Mouse (Mus musculus) spleen, postnatal 10 days (tissue): ENCODE data around the gene Dcun1d1.

Source experiments
- DNase-seq, 2 experiments: peaks; one replicate each; pipeline ENCODE4 v3.0.0; 2021 to 2022; ENCODE audit warnings: low spot score in 2 of 2

The Dcun1d1 gene

GRCm38 (mm10) chr3:35931359-35931758, 5.9 kb downstream of the Dcun1d1 start:
- peak in 1 of 2 experiments; percentile 51 for DNase-seq

- no peak for DNase-seq
Measured at GRCm38 (mm10) chr3:35929831-35930230, 7.4 kb downstream of the Dcun1d1 start.

- DNase-seq, result no peak
Measured at GRCm38 (mm10) chr3:35929406-35929805, 7.8 kb downstream of the Dcun1d1 start.

DNA sequence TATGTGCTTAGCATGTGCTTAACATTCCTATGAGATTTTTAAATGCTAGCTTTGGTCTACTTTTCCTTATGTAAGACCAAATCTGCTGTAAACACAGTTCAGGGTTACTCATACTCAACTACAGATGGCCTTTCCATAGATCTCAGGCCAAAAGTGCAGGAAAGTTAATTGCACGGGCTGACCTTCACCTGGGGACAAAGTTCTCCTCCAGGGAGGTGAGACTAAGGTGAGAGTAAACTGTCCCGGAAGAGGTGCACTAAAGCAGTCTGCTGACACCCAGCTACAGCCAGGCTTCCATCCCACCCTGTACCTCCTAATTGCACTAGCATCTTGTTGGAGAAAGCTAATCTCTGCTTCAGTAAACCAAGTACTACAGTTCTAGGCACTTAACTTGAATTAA, 11.4 kb downstream of the Dcun1d1 start:
- DNase-seq, result no peak

- DNase-seq, result peak; percentile 42 to 72
Measured at GRCm38 (mm10) chr3:35924007-35924406, 13.2 kb downstream of the Dcun1d1 start.

GRCm38 (mm10) chr3:35923495-35923894, 13.8 kb downstream of the Dcun1d1 start:
- DNase-seq, result peak; percentile 73 to 81

DNA sequence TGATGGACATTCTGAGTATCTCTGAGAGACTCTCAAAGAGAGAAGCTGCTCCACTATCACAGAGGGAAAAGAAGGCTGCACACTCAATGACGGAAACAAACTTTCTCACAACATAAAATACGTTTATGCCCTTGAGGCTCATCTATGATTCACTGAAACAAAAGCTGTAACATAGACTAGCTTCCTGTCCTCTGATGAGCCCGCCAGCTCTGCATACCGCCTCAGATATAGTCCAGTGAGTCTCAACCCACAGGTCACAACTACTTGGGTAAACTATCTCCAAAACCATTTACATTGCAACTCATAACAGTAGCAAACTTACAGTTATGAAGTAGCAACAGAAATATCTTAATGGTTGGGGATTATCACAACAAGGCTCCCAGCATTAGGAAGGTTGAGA, 14.7 kb downstream of the Dcun1d1 start:
- DNase-seq, result peak; percentile 30 to 31

GRCm38 (mm10) chr3:35918229-35918628, 19.0 kb downstream of the Dcun1d1 start:
- no peak for DNase-seq

- no peak for DNase-seq
Measured at GRCm38 (mm10) chr3:35908982-35909680, 28.1 kb downstream of the Dcun1d1 start.

DNA sequence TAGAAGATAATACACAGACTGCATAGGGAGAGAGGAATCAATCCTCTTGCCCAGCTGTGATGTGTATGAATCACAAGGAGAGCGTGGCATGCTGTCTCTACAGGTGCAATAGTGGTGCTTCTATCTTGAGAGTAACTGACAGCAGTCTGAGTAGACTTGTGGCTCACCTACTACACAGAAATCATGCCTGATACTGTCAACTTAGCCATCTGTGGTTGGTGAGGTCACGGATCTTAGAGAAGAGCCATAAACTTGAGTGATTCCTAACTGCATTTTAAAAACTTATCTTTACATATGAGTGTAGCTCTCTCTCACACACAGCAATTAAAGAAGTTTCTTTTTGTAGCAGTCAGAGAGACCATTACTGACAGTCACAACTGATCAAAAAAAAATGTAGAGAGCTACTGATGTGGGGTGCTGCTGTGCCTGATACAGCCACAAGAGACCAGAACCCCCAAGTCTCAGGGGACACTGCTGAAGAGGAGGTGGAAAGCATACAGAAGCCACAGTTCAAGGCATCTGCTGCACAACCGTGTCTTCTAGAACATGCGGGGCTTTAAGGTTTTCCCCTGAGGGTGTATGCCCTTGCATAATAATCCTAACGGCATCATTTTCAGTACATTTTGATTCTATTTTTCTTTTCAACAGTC, 36.6 kb downstream of the Dcun1d1 start:
- peak in 1 of 2 experiments; percentile 42 for DNase-seq

DNA sequence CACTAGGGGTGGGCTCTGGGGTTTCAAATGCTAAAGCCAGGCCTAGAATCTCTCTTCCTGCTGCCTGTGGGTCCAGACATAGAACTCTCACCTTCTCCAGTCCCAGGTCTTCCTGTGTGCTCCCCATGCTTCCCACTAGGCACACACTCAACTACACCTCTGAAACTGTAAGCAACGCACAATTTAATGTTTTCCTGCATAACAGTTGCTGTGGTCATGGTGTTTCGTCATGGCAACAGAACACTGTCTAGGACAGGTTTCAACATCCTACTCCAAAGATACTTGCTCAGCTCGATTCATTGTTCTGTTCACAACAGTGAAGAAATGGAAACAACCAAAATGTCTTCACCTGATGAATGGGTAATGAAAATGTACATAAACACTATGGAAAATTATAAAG, 38.1 kb downstream of the Dcun1d1 start:
- no peak for DNase-seq

- no peak for DNase-seq
Measured at GRCm38 (mm10) chr3:35897900-35898299, 39.3 kb downstream of the Dcun1d1 start.

DNA sequence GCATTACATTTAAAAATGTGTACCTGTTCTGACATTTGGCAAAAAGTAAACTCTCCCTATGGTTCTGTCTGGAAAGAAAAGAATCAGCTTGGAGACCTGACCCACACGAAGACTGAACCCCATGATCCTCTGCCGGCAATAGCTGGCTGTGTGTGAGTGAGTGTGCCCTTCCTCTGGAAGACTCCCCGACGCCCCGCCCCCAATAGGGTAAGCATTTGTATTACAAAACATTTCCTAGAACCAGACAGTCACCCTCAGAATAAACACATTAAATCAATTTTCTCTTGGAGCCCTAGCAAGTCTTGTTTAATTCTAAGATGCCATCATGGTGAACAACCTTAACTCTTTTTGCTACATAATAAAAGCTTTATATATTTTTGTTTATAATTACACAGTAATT, 44.1 kb downstream of the Dcun1d1 start:
- DNase-seq, result no peak

DNA sequence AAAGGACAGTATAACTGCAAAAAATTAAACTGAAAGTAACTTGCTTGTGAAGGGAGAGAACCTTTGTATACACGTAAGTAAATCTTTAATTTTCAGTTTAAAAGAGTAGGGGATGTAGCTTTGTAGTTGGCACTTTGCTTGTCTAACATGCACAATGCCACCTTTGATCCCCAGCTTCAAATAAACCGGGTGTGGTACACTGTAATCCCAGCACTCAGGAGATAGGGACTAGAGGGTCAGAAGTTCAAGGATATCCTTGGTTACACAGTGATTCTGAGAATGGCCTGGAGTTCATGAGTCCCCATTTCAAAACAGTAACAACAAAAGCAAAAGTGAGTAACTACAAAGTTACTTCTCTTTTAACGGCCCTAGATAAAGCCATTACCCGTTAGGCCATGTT, 46.1 kb downstream of the Dcun1d1 start:
- no peak for DNase-seq

DNA sequence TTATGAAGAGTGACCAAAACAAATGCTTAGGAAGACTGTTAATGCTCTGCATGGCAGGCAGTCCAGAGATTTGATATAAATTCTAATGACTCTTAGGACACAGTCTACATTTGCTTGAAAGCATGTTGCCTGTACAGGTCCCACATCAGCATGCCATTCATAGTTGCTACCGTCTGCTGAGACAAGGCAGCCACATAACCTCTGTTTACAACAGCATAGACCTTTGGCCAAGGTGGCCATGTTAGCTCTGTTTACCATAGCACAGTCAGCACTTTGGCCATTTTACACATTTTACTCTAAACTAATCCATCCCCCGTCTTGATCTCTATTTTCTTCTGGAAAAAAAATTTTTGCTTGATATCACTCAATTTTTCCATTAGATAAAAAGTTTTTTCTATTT, 47.7 kb downstream of the Dcun1d1 start:
- DNase-seq, result no peak

GRCm38 (mm10) chr3:35883267-35883666, 54.0 kb downstream of the Dcun1d1 start:
- DNase-seq, result no peak

GRCm38 (mm10) chr3:35849326-35849725, 87.9 kb downstream of the Dcun1d1 start:
- DNase-seq, result no peak
